Mouse (Mus musculus) heart, postnatal 0 days (tissue): ENCODE results near the gene Ppm1b.

Experiments used
- CTCF ChIP-seq: IDR thresholded peaks from 2 replicates; pipeline ENCODE4 v1.5.1; 2016; ENCODE audit warnings: antibody characterized with exemption, control low read depth, low read depth
- EP300 ChIP-seq: IDR thresholded peaks from 2 replicates; pipeline ENCODE4 v1.6.1; 2016; ENCODE audit warnings: antibody characterized with exemption, low read depth

- no peak for TF ChIP-seq CTCF
- TF ChIP-seq EP300, result no peak
Observed at GRCm38 (mm10) chr17:85072383-85072782, 115.8 kb downstream of the Ppm1b start.
